Mouse (Mus musculus) heart, adult 2 months (tissue): ENCODE measurements around the gene Olfml2b. TPM values are rescaled to one million over a fixed set of nuclear protein-coding genes. Genes with fewer than 3 reads are reported as not detected.

Experiments
- DNase-seq, 2 experiments: peaks; one replicate each; pipeline ENCODE4 v3.0.0; 2021
- H3K27ac ChIP-seq: fragments of 200-600 bp; 2 replicates; pipeline ENCODE4 v1.8.1; 2022
- H3K27me3 ChIP-seq: fragments of 200-500 bp; 2 replicates; pipeline ENCODE4 v1.6.1; 2012; ENCODE audit warnings: mild to moderate bottlenecking, low read length, inconsistent platforms, mixed read lengths; ENCODE audit not compliant: control insufficient read depth, insufficient read depth
- H3K36me3 ChIP-seq: fragments of 200-500 bp; 2 replicates; pipeline ENCODE4 v1.6.1; 2012; ENCODE audit warnings: low read length, inconsistent platforms; ENCODE audit not compliant: control insufficient read depth, insufficient read depth
- H3K4me1 ChIP-seq: fragments of 200-500 bp; 2 replicates; pipeline ENCODE4 v1.6.1; 2011; ENCODE audit warnings: low read length; ENCODE audit not compliant: control insufficient read depth, insufficient read depth
- H3K4me3 ChIP-seq: fragments of 200-600 bp; 2 replicates; pipeline ENCODE4 v1.8.1; 2022
- H3K79me2 ChIP-seq: fragments of 200-500 bp; replicated peaks from 2 replicates; pipeline ENCODE4 v1.6.1; 2012; ENCODE audit warnings: mild to moderate bottlenecking, inconsistent platforms, low read length, moderate library complexity, mixed read lengths; ENCODE audit not compliant: control insufficient read depth, insufficient read depth
- H3K9ac ChIP-seq: fragments of 200-500 bp; 2 replicates; pipeline ENCODE4 v1.6.1; 2012; ENCODE audit warnings: low read depth, mild to moderate bottlenecking, control low read depth, inconsistent platforms, low read length, mixed read lengths
- CTCF ChIP-seq: fragments of 200-600 bp; IDR thresholded peaks from 2 replicates; pipeline ENCODE4 v1.8.1; 2022; ENCODE audit warnings: antibody characterized with exemption, mild to moderate bottlenecking, moderate library complexity
- EP300 ChIP-seq: fragments of 200-500 bp; IDR thresholded peaks from 2 replicates; pipeline ENCODE4 v1.6.1; 2011; ENCODE audit warnings: low read depth, low read length, control low read depth; ENCODE audit not compliant: insufficient read depth
- POLR2A ChIP-seq: fragments of 200-500 bp; IDR thresholded peaks from 2 replicates; pipeline ENCODE4 v1.6.1; 2011; ENCODE audit warnings: mild to moderate bottlenecking, low read depth, low read length, control low read depth; ENCODE audit not compliant: insufficient read depth
- WGBS: fragments of 180-500 bp; shearing (Covaris S2); methylation state at CpG from one replicate; pipeline ENCODE4 v1.1.7; 2018; 5-methylcytosine and 5-hydroxymethylcytosine counted together
- intact Hi-C: fragments of 180-260 bp; cut with DNase I; formaldehyde crosslinking; loops from one replicate; pipeline ENCODE4 v1.15.1; 2025
- polyA plus RNA-seq: library from polyadenylated mRNA; depleted of rRNA; stranded (reverse); fragments of >200 nt; gene quantifications from 2 replicates; pipeline ENCODE4 v1.2.3, GENCODE M21; 2012
- total RNA-seq, 2 experiments: library from RNA; stranded (reverse); gene quantifications; 2 replicates each; pipeline ENCODE4 v1.2.3; 2021

The Olfml2b gene
- total and polyA plus RNA-seq, 3 experiments: 11.1 to 18.0 (median 15.4) TPM

DNA sequence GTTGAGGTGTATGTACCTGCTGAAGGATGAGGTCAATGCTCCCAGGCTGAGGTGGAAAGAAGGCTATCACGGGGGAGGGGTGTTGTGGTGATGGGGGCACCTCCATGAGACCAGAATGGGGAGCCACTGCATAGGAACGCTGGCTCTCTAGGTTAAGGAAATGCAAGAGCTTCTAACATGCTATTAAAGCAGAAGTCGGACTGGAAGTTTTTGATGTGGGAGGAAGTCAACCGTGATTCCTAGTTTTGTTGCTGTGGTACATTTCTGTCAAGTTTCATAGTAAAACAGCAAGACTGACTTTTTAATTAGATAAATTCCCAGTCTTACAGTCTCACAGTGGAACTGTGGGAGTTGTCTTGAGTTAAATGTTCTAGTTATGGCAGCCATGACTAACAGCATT is 61.7 kb downstream of the Olfml2b start:
- peaks cover 4% of the 10 kb centered on the region; the same call in 1 of the 2 replicates for H3K36me3 ChIP-seq
- H3K4me1 ChIP-seq: peaks cover 3% of the 10 kb centered on the region; the same call in 1 of the 2 replicates
- no peaks in the 10 kb centered on the region for H3K27me3 ChIP-seq
- no peak overlapping the region for H3K9ac ChIP-seq
- no peak overlapping the region for H3K27ac ChIP-seq
- DNase-seq: no peak
- H3K4me3 ChIP-seq: no peak overlapping the region
- TF ChIP-seq POLR2A (no peak), CTCF (no peak), EP300 (no peak)
- no peaks in the 10 kb centered on the region for H3K79me2 ChIP-seq
- intact Hi-C loops: no loop called here
- 86% methylated on average over 4 of the region's 4 CpGs for WGBS

DNA sequence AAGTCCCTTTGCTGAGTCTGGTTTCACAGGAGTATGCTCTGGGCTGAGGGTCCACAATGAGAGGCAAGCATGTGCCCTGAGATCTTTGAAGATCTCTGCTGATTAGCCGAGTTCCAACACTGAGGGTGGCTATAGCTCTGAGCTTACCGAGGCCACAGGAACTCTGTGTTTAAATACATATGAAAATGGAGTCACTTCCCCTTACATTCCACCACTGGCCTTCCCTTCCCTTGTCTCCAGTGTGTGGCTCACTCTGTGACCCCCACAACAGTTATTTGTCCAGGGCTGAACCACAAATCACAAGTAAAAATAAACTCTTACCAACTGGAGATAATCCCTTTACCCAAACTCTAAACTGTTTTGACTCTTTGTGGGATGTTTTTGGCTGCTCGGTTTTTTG is 64.7 kb downstream of the Olfml2b start:
- no peak overlapping the region for H3K27ac ChIP-seq
- intact Hi-C loops: no loop called here
- H3K4me1 ChIP-seq: peaks cover 3% of the 10 kb centered on the region; the same call in 1 of the 2 replicates
- H3K4me3 ChIP-seq: no peak overlapping the region
- no peak for DNase-seq
- no peak overlapping the region for H3K9ac ChIP-seq
- no peak for TF ChIP-seq EP300
- TF ChIP-seq CTCF: no peak
- TF ChIP-seq POLR2A: no peak
- WGBS: 81% methylated on average over 3 of the region's 3 CpGs
- H3K79me2 ChIP-seq: no peaks in the 10 kb centered on the region
- H3K27me3 ChIP-seq: no peaks in the 10 kb centered on the region
- H3K36me3 ChIP-seq: peaks cover 4% of the 10 kb centered on the region; the same call in 1 of the 2 replicates

DNA sequence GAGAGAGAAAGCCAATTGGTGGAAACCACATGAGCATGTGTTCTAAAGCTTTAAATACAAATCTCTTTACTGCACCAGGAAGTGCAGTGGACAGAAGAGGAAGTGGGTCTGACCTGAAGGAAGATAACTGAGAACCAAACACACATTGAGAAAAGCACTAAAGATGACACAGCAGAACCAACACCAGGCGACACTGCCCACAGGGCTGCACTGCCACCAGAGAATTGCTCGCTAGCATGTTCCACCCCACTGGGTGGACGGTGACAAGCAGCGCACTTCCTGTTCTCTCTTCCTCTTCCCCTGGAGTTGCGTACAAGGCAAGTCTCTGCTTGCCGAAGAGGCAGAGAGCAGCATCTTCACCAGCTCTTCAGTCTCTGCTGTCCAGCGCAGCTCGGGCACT is 65.1 kb downstream of the Olfml2b start:
- H3K4me3 ChIP-seq: no peak overlapping the region
- DNase-seq: peak in 1 of 2 experiments; percentile 68
- no peak overlapping the region for H3K27ac ChIP-seq
- WGBS: 68% methylated on average over 8 of the region's 8 CpGs
- H3K27me3 ChIP-seq: no peaks in the 10 kb centered on the region
- peaks cover 3% of the 10 kb centered on the region; the same call in 1 of the 2 replicates for H3K4me1 ChIP-seq
- H3K36me3 ChIP-seq: peaks cover 4% of the 10 kb centered on the region; the same call in 1 of the 2 replicates
- H3K79me2 ChIP-seq: no peaks in the 10 kb centered on the region
- no peak overlapping the region for H3K9ac ChIP-seq
- intact Hi-C loops: no loop called here
- TF ChIP-seq CTCF: no peak
- no peak for TF ChIP-seq POLR2A
- TF ChIP-seq EP300: no peak

DNA sequence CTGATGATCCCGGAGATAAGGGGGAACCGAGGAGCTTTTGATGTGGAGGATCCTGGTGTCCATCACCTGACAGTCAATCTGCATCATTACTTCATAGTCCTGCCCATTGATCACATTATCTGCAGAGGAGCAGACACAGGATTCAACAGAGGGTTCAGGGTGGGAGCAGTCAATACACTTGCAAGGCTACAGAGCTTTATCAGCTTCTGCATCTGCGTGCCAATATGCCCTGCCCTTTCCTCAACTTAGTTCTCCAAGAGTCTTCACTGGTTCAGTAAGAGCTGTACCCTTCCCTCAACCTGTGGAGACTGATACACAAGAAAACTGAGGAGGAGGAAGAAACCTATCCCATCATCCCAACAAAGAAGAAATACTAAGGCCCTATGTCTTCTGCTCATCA is 65.6 kb downstream of the Olfml2b start:
- intact Hi-C loops: no loop called here
- H3K27me3 ChIP-seq: no peaks in the 10 kb centered on the region
- no peak overlapping the region for H3K27ac ChIP-seq
- H3K36me3 ChIP-seq: peaks cover 4% of the 10 kb centered on the region; the same call in 1 of the 2 replicates
- no peak overlapping the region for H3K9ac ChIP-seq
- H3K4me3 ChIP-seq: no peak overlapping the region
- TF ChIP-seq POLR2A: no peak
- no peak for TF ChIP-seq CTCF
- no peak for TF ChIP-seq EP300
- H3K4me1 ChIP-seq: peaks cover 3% of the 10 kb centered on the region; the same call in 1 of the 2 replicates
- no peak for DNase-seq
- H3K79me2 ChIP-seq: no peaks in the 10 kb centered on the region
- 80% methylated on average over 3 of the region's 3 CpGs for WGBS

DNA sequence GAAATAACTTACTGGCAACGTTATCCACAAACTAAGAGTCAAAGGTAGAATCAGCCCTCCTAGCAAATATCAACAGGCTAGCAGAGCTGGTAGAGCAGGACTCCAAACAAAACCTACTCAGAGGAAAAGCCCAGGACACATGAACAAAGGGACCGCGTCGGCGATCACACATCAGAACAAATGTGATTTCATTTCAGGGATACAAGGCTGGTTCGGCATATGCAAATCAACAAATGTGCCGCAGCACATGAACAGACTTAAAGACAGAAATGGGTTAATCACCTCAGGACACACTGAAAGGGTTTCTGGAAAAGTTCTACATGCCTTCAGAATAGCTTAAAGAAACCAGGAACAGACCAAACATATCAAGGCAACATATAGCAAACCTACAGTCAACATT is 67.4 kb downstream of the Olfml2b start:
- Histone ChIP-seq H3K4me1 (peaks cover 3% of the 10 kb centered on the region; the same call in 1 of the 2 replicates), H3K9ac (no peak overlapping the region), H3K4me3 (no peak overlapping the region), H3K27me3 (no peaks in the 10 kb centered on the region), H3K79me2 (no peaks in the 10 kb centered on the region), H3K36me3 (peaks cover 4% of the 10 kb centered on the region; the same call in 1 of the 2 replicates), H3K27ac (no peak overlapping the region)
- WGBS: 96% methylated on average over 7 of the region's 7 CpGs
- no peak for TF ChIP-seq POLR2A
- TF ChIP-seq EP300: no peak
- TF ChIP-seq CTCF: no peak
- intact Hi-C loops: no loop called here
- DNase-seq: no peak

DNA sequence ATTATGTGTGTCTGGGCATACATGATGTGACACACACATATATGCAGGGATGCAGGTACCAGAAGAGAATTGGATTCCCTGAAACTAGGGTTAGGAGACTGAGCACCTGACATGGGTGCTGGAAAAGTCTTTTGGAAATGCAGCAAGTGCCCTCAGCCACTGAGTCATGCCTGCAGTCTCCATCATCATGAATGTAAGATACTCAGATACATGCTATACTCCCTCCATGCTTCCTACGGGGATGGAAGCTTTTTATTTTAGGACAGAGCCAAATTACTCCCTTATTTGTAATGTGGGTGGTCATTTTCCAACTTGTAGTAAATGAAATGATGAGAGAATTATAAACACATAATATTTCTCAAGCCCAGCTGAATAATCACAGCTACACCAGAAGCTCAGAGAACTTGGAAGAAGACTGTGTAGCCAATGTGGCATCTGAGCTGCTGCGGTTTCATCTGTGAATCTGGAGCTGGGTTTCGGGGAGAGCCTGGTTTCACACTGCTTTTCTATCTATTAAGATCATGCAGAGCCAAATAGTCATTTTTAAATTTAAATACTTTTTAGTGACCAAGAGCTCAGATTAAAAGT is 73.0 kb downstream of the Olfml2b start:
- Histone ChIP-seq H3K36me3 (no peaks in the 10 kb centered on the region), H3K27ac (no peak overlapping the region), H3K79me2 (no peaks in the 10 kb centered on the region), H3K4me3 (no peak overlapping the region), H3K9ac (no peak overlapping the region), H3K4me1 (no peaks in the 10 kb centered on the region; the same call in 1 of the 2 replicates), H3K27me3 (no peaks in the 10 kb centered on the region)
- WGBS: 89% methylated on average over 3 of the region's 3 CpGs
- intact Hi-C loops: no loop called here
- DNase-seq: no peak
- TF ChIP-seq POLR2A (no peak), EP300 (no peak), CTCF (no peak)
